Mouse (Mus musculus) kidney, adult 2 months (tissue): ENCODE measurements at regions not wholly inside any gene's neighbourhood (a gene's known extent, or its start where the extent isn't known, plus 50 kb on each side); places are given as distances from the start of the nearest gene placed in this dataset.

ENCODE experiments used
- CTCF ChIP-seq: fragments of 200-500 bp; conservative IDR thresholded peaks from 2 replicates; pipeline ENCODE4 v1.5.1; 2011; ENCODE audit warnings: low read depth, mild to moderate bottlenecking, control low read depth, low read length, moderate library complexity, mixed read lengths; ENCODE audit not compliant: insufficient read depth, insufficient read length
- POLR2A ChIP-seq: fragments of 200-500 bp; IDR thresholded peaks from one replicate; pipeline ENCODE4 v1.6.1; 2011; ENCODE audit warnings: low read depth, low read length, control low read depth

DNA sequence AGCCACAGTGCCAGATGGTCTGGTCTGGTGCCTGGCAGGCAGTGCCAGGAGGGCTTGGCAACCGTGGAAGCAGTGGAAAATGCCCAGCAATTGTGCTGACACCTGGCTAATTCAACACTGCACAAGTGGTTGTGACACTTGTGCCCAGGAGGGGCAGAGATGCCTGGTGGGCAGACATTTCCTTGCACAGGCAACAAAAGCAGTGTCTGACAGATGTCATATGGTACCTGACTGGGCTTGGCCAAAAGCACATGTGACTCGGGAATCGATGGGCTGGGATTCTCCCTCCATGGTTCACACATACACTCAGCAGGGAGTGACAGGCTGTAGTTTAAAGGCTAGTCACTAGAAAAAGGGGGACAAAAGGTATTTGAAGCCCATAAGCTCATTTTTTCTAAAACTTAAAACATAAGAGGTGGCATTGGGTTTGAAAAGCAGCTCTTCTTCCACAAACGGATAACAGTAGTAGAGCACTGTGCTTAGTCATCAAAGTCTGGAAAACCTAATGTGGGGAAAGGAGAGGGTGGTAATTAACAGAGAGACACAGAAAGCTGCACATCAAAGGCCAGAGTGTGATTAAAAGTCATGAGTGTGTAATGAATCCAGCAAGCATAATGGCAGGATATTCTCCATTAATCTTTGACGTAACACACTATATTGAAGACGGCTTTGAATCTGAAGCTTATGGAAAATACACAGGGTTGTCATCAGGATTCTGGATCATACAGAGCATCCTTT lies 105.5 kb upstream of the 1700009N14Rik start:
- TF ChIP-seq POLR2A (no peak), CTCF (no peak)
